Mouse (Mus musculus) liver, adult 2 months (tissue): ENCODE results near the gene Fam129c. TPM values are rescaled to one million over a fixed set of nuclear protein-coding genes. Genes with fewer than 3 reads are reported as not detected.

Source experiments
- DNase-seq: peaks from one replicate; pipeline ENCODE4 v3.0.0-alpha.2; 2011; ENCODE audit warnings: low read depth, low spot score; ENCODE audit errors: extremely low read depth
- H3K27ac ChIP-seq: fragments of 200-500 bp; replicated peaks from 2 replicates; pipeline ENCODE4 v1.5.1; 2012; ENCODE audit warnings: low read depth, mild to moderate bottlenecking, control low read depth, inconsistent platforms, low read length; ENCODE audit not compliant: insufficient read depth
- H3K27me3 ChIP-seq: fragments of 200-500 bp; 2 replicates; pipeline ENCODE4 v1.6.1; 2012; ENCODE audit warnings: mild to moderate bottlenecking, moderate library complexity, low read length, inconsistent platforms; ENCODE audit not compliant: control insufficient read depth, insufficient read depth
- H3K36me3 ChIP-seq: fragments of 200-500 bp; 2 replicates; pipeline ENCODE4 v1.6.1; 2012; ENCODE audit warnings: low read length, inconsistent platforms; ENCODE audit not compliant: control insufficient read depth, insufficient read depth
- H3K4me1 ChIP-seq: fragments of 200-500 bp; 2 replicates; pipeline ENCODE4 v1.6.1; 2011; ENCODE audit warnings: low read length; ENCODE audit not compliant: control insufficient read depth, insufficient read depth
- H3K4me3 ChIP-seq: fragments of 200-500 bp; 2 replicates; pipeline ENCODE4 v1.5.1; 2011; ENCODE audit warnings: low read depth, mild to moderate bottlenecking, control low read depth, low read length, moderate library complexity; ENCODE audit not compliant: insufficient read depth
- H3K79me2 ChIP-seq: fragments of 200-500 bp; 2 replicates; pipeline ENCODE4 v1.6.1; 2012; ENCODE audit warnings: inconsistent platforms, mild to moderate bottlenecking, low read length, moderate library complexity; ENCODE audit not compliant: control insufficient read depth, insufficient read depth
- H3K9ac ChIP-seq: fragments of 200-500 bp; 2 replicates; pipeline ENCODE4 v1.6.1; 2012; ENCODE audit warnings: low read depth, mild to moderate bottlenecking, control low read depth, inconsistent platforms, low read length
- CTCF ChIP-seq: fragments of 200-500 bp; IDR thresholded peaks from 2 replicates; pipeline ENCODE4 v1.5.1; 2011; ENCODE audit warnings: low read depth, low read length, control low read depth
- POLR2A ChIP-seq: fragments of 200-500 bp; IDR thresholded peaks from 2 replicates; pipeline ENCODE4 v1.6.1; 2011; ENCODE audit warnings: low read length, control low read depth; ENCODE audit not compliant: insufficient read depth; ENCODE audit errors: extremely low read depth
- WGBS: fragments of 180-500 bp; shearing (Covaris S2); methylation state at CpG from one replicate; pipeline ENCODE4 v1.1.7; 2018; 5-methylcytosine and 5-hydroxymethylcytosine counted together
- polyA plus RNA-seq: library from polyadenylated mRNA; depleted of rRNA; stranded (reverse); fragments of >200 nt; gene quantifications from 2 replicates; pipeline ENCODE4 v1.2.3, GENCODE M21; 2012
- total RNA-seq: library from RNA; depleted of rRNA; stranded (reverse); fragments of >200 nt; gene quantifications from 2 replicates; pipeline ENCODE4 v1.2.3, GENCODE M21; 2014

Gene Fam129c
- total and polyA plus RNA-seq, 2 experiments = 0.73 to 0.92 TPM

- TF ChIP-seq CTCF = no peak
- TF ChIP-seq POLR2A = no peak
These were observed 6.4 kb upstream of the Fam129c start for GRCm38 (mm10) chr8:71591017-71591416.

DNA sequence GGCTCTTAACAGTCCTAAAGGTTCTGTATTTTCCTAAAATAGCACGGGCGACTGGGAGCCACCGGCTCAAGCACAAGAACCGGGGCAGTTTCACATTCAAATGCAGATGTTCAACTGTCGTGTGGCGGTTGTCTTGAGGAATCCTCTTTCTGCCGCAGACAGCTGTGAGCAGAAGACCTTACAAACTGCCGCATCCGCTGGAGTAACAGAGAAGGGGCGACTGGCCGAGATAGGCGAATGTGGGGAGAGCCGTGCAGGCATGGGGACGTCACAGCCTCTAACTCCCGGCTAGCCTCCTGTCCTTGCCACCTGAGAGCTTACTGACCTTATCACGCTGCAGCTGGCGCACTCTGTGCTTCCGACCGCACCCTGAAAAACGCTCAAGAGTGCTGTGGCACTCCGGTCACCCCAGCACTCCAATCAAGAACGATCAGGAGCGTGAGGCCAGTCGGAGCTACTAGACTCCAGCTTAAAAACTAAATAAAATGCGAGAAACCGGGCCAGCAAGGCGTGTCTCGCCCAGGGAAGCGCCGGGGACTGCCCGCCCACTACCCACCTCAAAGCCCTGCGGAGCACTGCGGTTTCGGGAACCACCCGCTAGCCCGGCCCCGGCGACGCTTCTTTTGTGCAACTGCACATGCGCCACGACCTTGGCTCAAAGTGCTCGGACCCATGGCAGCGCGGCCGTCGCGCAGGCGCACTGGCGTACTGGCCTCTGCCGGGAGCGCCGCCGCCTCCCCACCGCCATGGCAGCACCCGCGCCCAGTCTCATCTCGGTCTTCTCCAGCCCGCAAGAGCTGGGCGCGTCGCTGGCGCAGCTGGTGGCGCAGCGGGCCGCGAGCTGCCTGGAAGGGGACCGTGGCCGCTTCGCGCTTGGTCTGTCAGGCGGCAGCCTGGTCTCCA, 5.7 kb upstream of the Fam129c start, which contains the start of gene Pgls:
Gene Pgls, plus strand, starts transcription at position 706 of the 903 bp plus-strand sequence.
- no peaks in the 10 kb centered on the region for H3K27me3 ChIP-seq
- peak within 1 kb of the TSS; percentile 97 for H3K9ac ChIP-seq
- H3K36me3 ChIP-seq = no peaks in the 10 kb centered on the region
- H3K27ac ChIP-seq = peak within 1 kb of the TSS; percentile 93
- peaks cover 12% of the 10 kb centered on the region for H3K4me1 ChIP-seq
- WGBS = under 1% methylated on average over 69 of the region's 71 CpGs
- no peaks in the 10 kb centered on the region for H3K79me2 ChIP-seq
- H3K4me3 ChIP-seq = peak within 1 kb of the TSS; percentile 86
- TF ChIP-seq CTCF = no peak
- no peak; the same call in 1 of the 2 replicates for TF ChIP-seq POLR2A
- peak; percentile 86 for DNase-seq

More at GRCm38 (mm10) chr8:71591017-71591416, 6.4 kb upstream of the Fam129c start:
- peaks cover 12% of the 10 kb centered on the region for H3K4me1 ChIP-seq
- WGBS = 26% methylated on average over 5 of the region's 5 CpGs
- 0 out of 2 replicates have a peak overlapping the region, but pooled peaks have one; percentile 21 for H3K9ac ChIP-seq
- no peaks in the 10 kb centered on the region for H3K79me2 ChIP-seq
- no peaks in the 10 kb centered on the region for H3K27me3 ChIP-seq
- H3K27ac ChIP-seq = peak overlapping the region; percentile 88; the same call in 1 of the 2 replicates
- H3K36me3 ChIP-seq = no peaks in the 10 kb centered on the region
- no peak for DNase-seq
- H3K4me3 ChIP-seq = peak overlapping the region; percentile 86; the same call in 1 of the 2 replicates

DNA sequence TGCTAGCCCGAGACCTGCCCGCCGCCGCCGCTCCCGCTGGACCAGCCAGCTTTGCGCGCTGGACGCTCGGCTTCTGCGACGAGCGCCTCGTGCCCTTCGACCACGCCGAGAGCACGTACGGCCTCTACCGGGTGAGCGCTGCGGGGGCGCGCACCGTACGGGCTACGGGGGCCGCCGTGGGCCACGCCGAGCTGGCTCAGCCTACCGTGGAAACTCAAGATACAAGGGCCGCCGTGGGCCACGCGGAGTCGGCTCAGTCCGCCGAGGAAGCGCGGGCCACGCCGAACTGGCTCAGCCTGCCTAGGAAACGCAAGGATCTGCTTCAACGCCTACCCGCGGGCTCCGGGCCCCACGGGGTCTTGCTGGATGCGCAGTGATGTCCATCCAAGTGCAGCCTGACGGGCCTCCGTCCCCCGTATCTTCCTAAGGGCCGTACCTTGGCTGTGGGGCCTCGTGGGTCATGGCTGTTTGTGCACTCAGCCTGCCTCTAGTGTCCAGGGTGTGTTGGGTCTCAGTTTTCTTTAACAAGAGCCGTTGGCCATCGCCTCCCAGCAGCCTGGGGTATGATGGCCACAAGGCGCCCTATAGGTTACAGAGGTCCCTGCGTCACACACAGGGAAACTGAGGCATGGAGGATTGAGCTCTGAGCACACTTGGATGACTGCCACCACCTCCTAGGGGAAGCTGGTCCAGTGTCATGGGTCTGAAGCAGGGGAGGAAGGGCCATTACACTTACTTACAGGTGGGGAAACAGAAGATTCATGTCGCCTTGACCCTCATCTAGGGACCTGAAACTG, 4.9 kb upstream of the Fam129c start:
- Histone ChIP-seq H3K9ac (peak overlapping the region; percentile 97), H3K36me3 (no peaks in the 10 kb centered on the region), H3K27me3 (no peaks in the 10 kb centered on the region), H3K4me3 (peak overlapping the region; percentile 86), H3K4me1 (peaks cover 12% of the 10 kb centered on the region), H3K79me2 (no peaks in the 10 kb centered on the region), H3K27ac (peak overlapping the region; percentile 93)
- TF ChIP-seq POLR2A (0 out of 2 replicates have a peak, but pooled peaks have one; percentile 49), CTCF (peak; percentile 1; the same call in 1 of the 2 replicates)
- 3% methylated on average over 60 of the region's 60 CpGs for WGBS
- peak; percentile 55 for DNase-seq

- Histone ChIP-seq H3K9ac (no peak overlapping the region), H3K27ac (no peak overlapping the region), H3K4me1 (peaks cover 12% of the 10 kb centered on the region), H3K4me3 (no peak overlapping the region), H3K79me2 (no peaks in the 10 kb centered on the region), H3K36me3 (no peaks in the 10 kb centered on the region), H3K27me3 (no peaks in the 10 kb centered on the region)
- TF ChIP-seq CTCF (no peak), POLR2A (no peak)
- WGBS = 84% methylated on average over 8 of the region's 8 CpGs
- peak; percentile 42 for DNase-seq
These were observed 3.7 kb upstream of the Fam129c start for GRCm38 (mm10) chr8:71593556-71594323.

GRCm38 (mm10) chr8:71594324-71594722, 3.1 kb upstream of the Fam129c start:
- H3K4me3 ChIP-seq = no peak overlapping the region
- no peak overlapping the region for H3K27ac ChIP-seq
- H3K27me3 ChIP-seq = no peaks in the 10 kb centered on the region
- no peak overlapping the region for H3K9ac ChIP-seq
- DNase-seq = no peak
- TF ChIP-seq POLR2A (no peak), CTCF (no peak)
- H3K36me3 ChIP-seq = no peaks in the 10 kb centered on the region
- peaks cover 12% of the 10 kb centered on the region for H3K4me1 ChIP-seq
- H3K79me2 ChIP-seq = no peaks in the 10 kb centered on the region
- 97% methylated on average over 4 of the region's 4 CpGs for WGBS
